Mouse (Mus musculus) kidney, adult 9 months (tissue): ENCODE results near the gene Sec22c.

ENCODE experiments used
- DNase-seq: peaks from one replicate; pipeline ENCODE4 v3.0.0; 2022

Gene Sec22c

GRCm38 (mm10) chr9:121642401-121643181 lies 62.7 kb downstream of the Sec22c start, which contains the start of gene Vipr1:
TSS of gene Vipr1 (plus strand) at chr9:121642716.
- DNase-seq = peak; percentile 62

GRCm38 (mm10) chr9:121642001-121642400 lies 63.3 kb downstream of the Sec22c start, which contains the start of gene Lyzl4:
TSS of gene Lyzl4 (minus strand) at chr9:121642096.
- peak; percentile 73 for DNase-seq

- no peak for DNase-seq
Observed at GRCm38 (mm10) chr9:121641235-121641915, 63.9 kb downstream of the Sec22c start.

GRCm38 (mm10) chr9:121639790-121640189 lies 65.5 kb downstream of the Sec22c start:
- no peak for DNase-seq

DNA sequence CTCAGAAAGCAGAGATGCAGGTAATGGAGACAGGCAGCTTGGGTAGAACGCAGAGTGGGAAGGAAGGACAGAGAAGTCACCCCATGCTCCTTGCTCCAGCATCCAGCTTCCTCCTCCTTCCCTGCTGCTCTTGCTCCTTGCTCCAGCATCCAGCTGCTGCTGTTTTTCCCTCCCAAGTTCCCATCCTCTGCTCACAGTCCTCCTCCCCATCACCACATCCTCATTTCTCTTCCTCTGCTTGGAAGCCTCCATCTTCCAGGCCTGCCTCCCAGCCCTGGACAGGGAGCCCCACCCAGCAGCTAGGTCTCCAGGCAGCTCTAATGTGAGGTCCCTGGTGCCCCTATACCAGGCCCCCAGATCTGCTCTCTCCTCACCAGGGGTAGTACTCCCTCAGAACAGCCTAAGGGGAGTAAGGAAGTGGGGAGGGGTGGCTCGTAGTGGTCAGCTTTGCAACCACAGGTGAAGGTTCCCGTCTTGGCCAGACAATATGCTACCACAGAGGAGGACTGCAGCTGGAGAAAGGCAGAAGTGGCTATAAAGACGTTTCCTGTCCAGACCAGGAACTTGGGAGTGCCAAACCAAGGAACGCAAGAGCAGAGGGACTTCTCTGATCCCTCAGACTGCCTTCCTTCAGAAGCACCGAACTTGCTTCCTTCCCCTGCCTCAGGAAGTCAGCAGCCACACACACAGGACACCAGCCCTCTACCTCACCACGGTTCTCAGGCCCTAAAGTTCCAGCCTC lies 69.3 kb downstream of the Sec22c start:
- DNase-seq = no peak

- no peak for DNase-seq
Observed at GRCm38 (mm10) chr9:121633306-121633705, 72.0 kb downstream of the Sec22c start.

DNA sequence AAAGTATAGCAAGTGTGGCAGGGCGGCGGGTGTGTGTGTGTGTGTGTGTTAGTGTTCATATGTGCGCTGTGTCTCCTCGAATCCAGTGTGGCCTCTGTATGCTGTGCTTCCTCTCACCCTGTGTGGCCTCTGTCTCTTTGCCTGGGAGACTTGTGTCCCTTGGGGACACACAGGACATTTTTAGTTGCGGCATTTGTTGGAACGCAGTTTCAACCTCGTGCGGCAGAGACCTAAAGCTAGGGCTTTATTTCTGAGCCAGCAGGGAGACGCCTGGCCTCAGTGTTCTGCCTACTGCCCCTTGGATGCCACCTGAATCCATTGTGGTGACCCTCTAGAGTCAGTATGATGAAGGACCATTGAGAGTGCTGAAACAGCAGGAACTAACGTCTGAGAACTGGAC lies 72.4 kb downstream of the Sec22c start:
- no peak for DNase-seq

DNA sequence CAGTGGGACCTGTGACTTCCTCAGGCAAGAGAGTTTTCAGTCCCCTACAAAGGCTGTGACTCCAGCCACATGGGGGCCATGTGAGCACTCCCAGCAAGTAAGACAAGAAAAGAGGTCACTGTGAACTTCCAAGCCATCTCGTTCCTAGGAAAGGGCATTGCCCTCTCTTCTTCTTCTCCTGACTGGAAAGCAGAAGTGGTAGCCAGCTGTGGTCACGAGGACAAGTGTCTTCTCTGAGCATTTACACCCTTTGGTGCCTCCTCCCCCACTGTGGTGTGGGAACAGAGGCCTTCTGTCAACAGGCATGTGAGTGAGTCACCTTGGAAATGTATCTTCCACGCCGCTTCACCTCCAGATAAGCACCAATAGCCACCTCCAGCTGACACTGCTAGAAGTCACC lies 73.3 kb downstream of the Sec22c start:
- DNase-seq = no peak

- no peak for DNase-seq
Observed at GRCm38 (mm10) chr9:121630627-121631026, 74.7 kb downstream of the Sec22c start.
